Mouse (Mus musculus): ENCODE data around the gene Nrxn2. TPM values are rescaled to one million over a fixed set of nuclear protein-coding genes. Genes with fewer than 3 reads are reported as not detected.

Gene Nrxn2
- polyA plus RNA-seq, 2 experiments from 2014 or later = not detected

DNA sequence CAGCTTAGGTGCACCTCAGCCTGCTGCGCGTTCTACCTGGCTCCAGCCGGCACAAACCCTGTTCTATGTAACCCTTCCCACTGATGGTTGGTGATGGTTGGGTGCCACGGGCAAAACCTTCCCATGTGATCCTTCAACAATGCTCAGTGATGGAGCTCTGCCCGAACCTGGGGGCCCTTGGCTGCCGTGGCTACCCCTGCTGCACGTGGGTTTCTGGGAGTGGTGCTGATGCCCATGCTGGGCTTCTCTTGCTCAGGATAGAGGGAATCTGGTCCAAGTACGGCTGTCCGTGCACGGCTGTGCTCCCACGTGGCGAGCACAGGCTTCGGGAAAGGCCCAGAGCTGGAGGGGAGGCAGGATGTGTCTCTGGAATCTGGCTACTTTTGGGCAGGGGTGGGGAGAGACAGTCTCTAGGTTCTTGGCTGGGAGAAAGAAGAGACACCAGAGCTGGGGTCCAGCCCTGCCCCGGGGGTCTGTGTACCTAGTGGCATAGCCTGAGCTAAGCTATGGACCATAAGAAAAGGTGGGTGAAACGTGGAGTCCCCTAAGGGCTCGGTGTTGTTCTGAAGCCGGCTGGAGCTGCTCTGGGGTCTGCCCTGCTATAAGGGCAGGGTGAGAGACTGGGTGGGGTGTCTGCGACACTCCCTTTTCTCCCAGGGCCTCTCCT, 76.1 kb downstream of the Nrxn2 start:
- no peak for ATAC-seq

DNA sequence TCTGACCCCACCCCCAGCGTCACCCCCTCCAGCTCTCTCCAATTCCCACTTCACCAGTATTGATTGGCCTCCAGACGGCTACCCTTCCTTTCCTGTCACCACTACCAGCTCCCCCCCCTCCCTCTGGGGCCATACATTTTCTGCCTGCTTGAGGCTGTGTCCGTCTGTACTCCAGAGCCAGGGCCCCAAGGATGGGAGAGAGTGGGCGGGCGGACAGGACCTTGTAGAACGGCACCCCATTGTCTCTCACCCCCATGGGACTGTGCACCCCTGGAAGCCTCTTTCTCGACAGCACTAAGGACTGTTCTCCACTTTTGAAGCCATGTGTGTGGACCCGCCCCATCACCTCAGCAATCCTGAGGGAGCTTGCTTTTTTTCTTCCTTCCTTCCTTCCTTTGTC, 77.2 kb downstream of the Nrxn2 start:
- no peak for ATAC-seq

DNA sequence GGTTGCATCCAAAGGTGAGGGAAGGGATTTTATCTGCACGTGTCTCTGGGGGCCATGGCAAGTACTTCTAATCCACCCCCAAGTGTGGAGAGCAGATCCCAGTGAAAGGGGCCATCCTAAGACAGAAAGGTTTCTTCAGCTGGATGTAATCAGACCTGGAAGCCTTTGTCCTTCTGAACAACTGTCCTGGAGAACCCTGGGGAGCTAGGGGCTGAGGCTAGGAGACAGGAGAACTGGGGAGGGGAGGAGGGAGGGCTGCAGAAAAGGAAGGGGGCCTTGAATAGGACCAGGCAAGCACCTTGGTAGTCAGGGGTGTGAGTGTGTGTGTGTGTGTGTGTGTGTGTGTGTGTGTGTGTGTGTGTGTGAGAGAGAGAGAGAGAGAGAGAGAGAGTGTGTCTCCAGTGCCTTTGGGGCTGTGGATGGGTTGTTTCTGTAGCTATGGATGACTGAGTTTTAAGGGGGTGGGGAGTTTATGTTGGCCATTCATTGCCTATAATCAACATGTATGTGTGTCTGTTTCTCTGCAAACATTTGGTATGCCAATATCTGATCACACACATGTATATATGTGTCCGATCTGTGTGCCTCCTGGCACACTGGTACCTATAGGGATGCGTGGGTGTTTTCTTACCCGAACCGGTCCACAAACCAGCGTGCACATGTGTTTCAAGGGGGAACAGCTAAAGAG, 78.1 kb downstream of the Nrxn2 start:
- no peak for ATAC-seq

DNA sequence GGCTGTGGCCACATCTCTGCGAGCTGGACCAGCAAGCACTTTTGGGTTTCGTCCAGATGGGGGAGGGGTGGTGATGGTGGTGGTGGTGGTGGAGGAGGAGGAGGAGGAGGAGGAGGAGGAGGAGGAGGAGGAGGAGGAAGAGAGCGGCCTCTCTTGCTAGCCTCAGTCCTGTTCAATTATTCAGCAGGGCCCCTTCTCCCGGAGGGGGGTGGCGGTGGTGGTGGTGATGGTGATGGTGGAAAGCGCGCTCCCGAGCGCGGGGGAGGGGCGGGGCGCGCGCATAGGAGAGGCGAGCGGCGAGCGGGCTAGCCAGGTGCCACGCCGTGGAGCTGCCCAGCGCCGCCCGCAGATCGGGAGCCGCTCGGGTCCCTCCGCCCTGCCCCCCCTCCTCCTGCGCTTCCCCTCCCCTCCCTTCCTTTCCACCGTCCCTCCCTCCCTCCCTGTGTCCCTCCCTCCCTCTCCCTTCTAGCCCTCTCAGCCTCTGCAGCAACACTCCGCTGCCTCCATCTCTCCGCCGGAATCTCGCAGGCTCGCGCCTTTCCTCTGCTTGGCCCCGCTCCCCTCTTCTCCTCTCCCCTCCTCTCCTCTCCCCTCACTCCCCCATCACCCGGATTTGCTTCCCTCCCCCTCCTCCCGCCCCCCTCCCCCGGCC, 78.7 kb downstream of the Nrxn2 start:
- ATAC-seq = no peak

DNA sequence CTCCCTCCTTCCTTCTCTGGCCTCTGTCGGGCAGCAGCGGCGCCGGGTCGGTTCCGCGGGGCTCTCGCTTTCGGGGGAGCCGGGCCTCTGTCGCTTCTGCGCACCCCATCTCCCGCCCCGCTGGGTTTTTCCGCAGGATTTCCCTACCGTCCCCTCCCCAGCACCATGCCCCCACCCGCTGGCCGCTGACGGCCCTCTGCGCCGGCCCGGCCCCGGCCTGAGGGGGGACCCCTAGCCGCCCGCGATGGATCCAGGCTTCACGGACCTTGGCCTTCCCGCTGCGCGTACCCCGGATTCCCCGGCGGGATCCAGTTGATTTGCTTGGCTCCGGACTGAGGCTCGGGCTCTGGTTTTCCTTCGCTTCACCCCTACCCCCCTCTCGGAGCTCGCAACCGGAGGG, 79.3 kb downstream of the Nrxn2 start:
- ATAC-seq = no peak

DNA sequence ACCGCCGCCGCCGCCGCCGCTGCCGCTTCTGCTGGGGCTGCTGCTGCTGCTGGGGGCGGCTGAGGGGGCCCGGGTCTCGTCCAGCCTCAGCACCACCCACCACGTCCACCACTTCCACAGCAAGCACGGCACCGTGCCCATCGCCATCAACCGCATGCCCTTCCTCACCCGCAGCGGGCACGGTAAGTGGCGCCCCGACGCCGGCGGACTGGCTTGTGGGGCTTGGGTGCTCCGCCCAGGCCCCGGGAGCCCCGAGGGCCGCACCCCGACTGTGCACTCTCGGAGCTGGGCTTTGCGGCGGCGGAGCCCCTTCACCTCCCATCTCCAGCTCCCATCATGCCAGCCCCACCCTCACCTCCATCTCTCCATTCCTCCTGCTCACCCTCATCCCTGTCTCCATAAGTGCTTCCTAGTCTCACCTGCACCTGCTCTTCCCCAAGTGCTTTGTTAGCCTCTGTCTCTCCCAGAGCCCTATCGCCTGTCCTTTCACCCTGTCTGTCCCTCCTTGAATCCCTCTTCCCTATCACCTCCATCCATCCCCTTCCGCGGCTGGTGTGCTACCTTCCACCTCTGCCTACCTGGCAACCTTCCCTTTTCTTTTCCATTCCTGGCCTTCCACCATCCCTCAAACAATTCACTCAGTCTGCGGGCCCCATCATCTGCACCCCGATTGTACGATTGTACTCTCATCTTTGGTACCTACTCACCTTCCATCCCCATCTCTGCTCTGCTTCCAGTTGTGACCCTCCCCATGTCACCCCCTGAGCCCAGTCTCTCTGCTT, 80.0 kb downstream of the Nrxn2 start:
- no peak for ATAC-seq

DNA sequence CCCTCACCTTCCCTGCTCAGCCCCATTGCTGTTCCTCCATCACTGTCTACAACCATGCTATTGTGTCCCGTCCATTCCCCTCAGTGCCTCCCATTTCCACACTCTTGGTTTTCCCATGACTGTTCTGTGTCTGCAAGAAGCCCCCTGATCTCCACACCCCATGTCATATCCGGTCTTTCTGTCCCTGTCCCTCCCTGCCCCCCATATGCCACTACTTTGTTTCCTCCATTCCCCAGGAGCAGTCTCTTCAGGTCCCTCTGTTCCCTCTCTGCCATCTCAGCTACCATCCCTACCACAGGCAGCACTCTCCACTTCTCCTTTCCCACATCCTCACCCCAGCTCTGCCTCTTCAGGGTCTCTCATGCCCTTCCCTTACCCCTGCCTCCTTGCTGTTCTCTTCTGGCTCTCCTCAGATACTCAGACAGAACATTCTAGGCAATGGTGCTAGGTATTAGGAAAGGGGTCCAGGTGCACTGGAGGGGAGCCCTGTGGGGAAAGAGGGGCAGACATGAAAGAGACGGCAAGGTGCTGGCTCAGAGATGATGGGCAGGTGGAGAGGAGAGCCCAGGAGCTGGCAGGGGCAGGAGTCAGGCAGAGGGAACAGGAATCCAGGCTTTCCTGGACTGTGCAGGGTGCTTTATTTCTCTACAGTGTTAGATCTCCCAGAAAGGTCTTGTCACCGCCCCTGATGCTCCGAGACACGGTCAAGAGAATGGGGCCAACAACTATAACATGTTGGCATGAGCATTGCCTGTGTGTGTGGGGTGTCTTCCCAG, 81.5 kb downstream of the Nrxn2 start:
- ATAC-seq = no peak

DNA sequence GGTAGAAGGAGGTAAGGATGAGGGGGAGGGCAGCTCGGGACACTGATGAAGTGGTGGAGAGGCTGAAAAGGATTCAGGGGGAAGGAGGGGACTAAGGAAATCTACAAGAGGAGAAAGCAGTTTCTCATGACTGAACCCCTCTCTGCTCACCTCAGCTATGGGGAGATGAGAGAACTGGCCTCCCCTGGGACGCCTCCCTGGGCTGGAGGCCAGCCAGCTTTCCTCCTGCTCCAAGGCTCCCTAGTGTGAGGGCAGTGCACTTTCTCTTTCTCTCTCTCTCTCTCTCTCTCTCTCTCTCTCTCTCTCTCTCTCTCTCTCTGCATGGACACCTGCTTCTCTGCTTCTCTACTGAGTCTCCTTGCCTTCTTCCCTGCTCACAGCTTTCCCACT, 82.1 kb downstream of the Nrxn2 start:
- no peak for ATAC-seq

DNA sequence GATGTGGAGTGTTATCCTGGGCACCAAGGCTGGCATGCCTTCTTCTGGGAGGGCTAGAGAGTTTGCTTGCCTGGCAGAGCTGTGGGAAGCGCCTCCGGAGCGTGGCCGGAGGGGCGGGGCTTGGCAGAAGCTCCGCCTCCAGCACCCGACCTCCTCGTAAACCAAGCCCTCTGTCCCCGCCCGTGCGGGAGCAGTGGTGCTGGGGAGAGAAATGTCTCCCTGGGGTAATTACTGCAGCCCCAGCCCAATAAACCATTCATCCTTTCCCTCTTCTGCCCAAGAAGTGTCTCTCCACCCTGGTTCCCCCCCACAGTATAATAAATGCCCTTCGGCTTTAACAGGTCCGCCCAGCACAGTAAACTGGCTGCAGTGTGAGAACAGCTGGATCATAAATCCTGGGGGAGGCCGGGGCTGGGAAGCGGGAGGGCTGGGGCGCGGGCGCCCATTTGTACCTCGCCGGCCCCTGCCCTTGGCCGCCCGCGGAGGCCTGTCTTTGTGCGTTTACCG, 83.6 kb downstream of the Nrxn2 start:
- ATAC-seq = no peak

DNA sequence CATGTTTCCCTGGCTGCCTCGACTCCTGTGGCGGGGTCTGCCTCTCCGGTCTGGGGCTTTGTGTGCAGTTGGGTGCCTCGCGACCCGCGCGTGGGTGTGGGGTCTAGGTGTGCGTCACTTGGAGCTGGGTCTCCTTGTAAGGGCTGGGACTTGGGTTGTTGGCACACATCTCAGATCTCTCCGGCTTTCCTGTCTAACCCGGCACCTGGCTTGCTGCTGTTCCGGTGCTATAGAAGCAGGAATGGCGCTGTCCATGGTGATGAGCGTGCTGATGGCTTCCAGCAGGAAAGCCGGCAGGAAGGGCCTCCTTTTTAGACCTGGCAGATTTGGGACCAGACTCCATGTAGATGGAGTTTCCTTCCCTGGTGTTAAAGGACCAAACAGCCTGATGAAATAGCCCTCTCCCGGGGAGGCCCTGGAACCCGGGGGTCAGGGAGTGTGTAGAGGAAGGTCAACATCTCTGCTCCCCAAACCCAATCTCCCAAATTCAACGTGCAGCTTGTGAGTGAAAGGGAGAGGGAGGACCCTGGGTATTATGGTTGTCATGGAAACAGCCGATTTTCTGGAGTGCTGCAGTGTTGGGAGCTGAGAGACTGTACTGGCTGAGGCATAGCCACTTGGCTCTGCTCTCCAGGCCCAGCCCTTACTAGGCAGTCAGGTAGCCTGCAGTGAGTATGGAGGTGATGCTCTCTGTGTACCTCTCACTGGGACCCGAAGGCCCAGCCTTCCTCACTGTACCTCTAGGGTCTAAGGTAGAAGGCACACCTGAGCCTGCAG, 84.2 kb downstream of the Nrxn2 start:
- no peak for ATAC-seq

DNA sequence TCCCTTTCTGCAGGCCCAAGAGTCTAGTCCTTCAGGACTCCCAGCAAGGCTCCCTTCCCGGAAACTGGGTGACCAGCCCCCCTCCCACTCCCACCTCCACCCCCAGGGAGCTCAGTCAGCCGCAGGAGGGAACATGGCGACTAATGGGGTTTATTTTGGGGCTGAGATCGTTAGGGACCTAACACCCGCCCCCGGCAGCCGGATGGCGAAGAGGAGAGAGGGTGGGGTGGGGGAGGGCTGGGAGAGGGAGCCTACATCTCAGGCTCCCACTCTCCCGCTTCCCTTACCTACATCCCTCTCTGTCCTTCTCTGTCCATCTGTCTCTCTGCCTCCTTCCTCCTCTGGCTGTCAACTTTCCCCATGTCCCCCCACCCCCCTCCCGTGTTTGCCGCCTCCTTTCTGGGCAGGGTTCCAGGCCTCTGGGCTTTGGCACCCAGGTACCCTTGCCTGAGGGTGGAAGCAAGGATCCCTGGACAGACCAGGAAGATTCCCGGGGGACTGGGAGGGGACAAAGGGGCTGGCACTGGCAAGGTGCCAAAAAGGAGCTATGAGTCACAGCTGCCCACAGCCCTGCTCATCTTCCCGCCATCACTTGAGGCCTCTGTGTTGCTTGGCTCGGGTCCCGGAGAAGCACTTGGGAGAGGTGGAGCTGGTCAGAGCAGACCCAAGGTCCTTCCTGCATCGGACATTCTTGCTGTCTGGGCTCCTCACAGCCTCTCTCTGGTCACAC, 85.6 kb downstream of the Nrxn2 start:
- no peak for ATAC-seq

DNA sequence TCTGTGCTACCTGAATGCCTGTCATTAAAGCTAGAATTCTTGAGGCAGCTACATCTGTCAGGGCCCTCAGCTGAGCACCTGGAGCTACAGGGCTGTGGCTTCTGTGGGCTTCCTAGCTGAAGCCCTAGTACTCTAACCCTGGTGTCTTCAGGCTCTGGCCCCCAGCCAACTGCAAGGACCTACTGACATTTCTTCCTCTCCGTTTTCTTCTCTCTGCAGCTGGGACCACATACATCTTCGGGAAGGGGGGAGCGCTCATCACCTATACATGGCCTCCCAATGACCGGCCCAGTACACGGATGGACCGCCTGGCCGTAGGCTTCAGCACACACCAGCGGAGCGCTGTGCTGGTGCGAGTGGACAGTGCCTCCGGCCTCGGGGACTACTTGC, 86.1 kb downstream of the Nrxn2 start:
- ATAC-seq = no peak

DNA sequence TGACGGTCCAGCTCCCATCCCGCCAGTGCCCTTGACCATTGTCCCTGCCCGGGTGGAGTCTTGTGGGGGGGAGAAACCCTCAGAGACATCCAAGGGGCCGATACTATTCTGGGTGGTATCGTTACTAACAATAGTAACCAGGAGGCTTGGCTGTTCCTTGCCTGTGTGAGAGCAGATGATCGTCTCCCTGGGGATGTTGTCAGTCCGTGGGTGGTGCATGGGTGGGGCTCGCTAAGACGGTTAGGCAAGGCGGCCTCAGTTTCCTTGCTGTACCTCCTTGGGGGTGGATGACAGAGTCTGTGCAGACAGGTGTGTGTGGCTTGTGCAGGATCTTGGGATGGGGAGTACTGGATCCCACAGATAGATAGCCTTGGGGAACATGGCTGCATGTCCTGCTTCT, 88.9 kb downstream of the Nrxn2 start:
- ATAC-seq = no peak

DNA sequence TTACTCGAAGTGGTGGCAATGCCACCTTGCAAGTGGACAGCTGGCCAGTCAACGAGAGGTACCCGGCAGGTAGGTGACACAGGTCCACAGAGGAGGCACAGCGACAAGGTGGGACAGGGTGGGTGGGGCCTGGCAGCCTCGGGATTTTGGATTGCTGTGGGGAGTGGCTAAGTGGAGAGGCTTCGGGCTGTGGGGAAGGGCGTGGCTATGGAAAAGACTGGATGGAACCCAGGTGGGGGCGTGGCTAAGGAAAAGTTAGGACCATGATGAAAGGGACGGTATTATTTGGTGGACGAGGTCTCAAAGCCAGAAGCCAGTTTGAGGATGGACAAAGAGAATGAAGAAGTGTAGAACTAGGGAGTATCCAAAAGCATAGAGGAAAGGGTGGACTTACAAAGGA, 91.3 kb downstream of the Nrxn2 start:
- no peak for ATAC-seq

DNA sequence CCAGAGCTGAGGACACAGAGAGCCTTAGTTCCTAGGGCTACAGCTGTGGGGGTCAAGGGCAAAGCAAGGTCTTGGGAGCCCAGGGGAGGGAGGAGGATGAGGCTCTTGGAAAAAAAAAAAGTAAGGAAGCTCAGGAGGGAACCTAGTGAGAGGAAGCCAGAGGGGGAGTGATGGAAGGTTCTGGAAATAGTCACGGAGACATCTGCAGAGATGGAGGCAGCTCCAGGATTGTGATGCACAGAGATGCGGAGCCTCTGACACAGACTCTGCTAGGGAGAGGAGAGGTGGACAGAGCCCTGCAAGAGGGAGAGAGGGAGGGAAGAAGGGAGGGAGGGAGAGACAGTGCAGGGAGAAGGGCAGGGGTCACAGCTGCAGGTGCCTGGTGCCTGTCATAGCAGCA, 92.0 kb downstream of the Nrxn2 start:
- ATAC-seq = no peak

DNA sequence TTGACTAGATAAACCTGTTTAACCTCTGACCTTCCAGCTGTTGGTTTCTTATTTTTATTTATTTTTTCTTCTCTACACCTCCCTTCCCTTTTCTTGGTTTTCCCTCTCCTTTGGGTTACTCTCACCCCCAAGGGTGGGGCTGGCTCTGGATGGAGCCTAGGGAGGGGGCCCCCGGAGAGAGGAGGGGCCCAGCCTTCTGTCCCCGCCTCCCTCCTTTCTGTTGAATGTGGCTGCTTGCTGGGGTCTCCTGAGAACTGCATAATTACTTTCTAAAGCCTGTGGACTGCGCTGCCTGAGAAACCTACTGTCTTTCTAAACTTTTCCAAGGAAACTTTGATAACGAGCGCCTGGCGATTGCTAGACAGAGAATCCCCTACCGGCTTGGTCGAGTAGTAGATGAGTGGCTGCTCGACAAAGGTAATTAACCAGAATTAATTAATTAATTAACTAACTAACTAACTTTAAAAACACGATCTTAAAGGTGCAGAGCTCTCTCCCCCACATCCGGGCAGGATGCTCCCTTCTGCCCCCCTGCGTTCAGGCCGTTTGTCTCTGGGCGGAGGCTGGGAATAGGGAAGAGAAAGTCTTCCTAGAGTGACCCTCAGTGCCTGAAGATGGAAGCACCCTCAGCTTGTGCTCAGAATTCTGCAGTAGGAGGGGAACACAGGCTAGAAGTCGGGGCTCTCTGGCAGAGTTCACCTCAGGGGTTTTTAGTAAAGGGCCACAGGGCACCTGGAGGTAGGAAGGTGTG, 95.0 kb downstream of the Nrxn2 start:
- ATAC-seq = no peak

DNA sequence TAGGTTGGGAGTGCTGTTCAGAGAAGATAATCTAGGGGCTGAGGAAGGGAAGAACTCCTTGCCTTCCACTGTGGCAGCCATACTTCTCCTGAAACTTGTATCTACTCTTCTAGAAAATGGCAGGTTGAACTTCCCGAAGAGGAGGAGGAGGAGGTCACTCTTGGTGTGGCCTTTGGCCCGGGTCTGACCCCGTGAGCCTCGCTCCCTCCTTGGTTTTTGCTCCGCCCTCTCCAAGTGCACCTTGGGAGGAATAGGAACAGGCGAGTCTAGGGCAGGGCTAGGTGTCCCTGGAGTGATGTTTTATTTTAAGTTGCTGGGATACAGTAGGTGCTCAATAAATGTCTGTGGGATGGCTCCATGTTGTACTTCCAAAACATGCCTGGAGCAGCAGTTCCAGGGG, 96.4 kb downstream of the Nrxn2 start:
- ATAC-seq = no peak

DNA sequence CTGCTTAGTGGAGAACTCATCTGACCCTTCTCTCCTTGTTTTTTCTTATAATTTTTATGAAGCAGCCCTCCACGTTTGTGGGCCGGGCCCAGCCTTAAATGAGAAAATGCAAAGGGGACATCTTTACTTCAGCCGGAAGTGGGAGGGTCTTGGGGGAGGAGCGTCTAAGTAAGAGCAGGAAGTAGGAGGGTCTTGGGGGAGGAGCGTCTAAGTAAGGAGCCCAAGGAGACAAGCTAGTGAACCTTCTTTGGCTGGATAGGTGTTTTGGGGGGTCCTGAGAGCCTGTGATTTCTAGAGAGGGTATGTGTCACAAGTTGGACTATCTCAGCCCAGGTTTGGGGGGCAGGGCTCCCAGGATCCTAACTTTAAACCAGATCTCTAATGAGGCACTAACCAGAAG, 96.9 kb downstream of the Nrxn2 start:
- no peak for ATAC-seq

DNA sequence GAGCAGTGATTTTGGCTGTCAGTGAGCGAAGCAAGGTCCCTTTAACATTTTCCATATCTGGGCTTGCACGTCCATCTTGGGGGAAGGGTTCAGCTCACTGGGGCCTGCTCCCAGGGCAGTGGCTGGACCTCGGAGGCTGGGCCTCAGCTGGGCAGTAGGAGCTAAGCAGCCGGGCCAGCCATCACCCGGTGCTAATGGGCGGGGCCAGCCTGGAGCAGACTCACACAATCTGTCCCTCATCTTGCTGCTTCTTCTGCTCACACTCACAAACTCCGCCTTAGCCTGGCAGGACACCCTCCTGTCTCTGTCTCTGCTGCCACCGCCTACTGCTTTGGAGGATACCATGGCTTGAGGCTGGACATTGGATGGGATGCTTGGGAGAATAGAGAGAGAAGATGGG, 97.6 kb downstream of the Nrxn2 start:
- ATAC-seq = no peak

DNA sequence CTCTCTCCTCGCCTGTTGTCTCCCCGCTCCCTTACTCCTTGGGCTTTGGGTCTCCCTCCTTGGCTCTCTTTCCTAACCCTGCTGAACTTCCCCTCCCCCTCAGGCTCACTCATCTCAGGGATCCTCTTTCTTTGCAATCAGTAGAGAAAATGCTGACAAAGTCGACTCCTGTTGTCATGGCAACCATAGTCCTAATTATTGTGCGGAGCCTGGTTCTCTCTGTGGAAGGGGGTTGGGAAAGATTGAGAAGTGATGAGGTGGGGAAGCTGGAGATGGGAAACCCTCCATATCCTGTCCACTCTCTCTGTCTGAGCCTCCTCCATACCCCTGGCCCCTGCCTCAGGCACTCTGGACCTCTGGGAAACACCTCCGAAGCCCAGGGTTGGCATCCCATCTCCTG, 100.1 kb downstream of the Nrxn2 start:
- no peak for ATAC-seq

Data from CD4-positive, CD25-positive, alpha-beta regulatory T cell, adult 4 months (primary cell).